Mouse (Mus musculus) G1E (cell line): Measurements from ENCODE around the gene Gm4553.
"Not testable (repeated sequence)": the region's sequence is repeated elsewhere in the genome, so short reads cannot be mapped to it uniquely, and the experiment has no call there.

ENCODE experiments used
- CTCF ChIP-seq: IDR thresholded peaks from 2 replicates; pipeline ENCODE4 v1.5.1; 2012; ENCODE audit warnings: low read depth, low read length, inconsistent platforms, mixed read lengths
- GATA1 ChIP-seq: IDR thresholded peaks from 2 replicates; pipeline ENCODE4 v1.6.1; 2012; ENCODE audit warnings: borderline replicate concordance, low read length, inconsistent platforms, mixed read lengths
- POLR2AphosphoS5 ChIP-seq: IDR thresholded peaks from 2 replicates; pipeline ENCODE4 v1.6.1; 2012; ENCODE audit warnings: low read depth, low read length, inconsistent platforms; ENCODE audit not compliant: insufficient replicate concordance

- TF ChIP-seq CTCF, POLR2AphosphoS5, GATA1: not testable (repeated sequence)
Observed at GRCm38 (mm10) chr7:142120629-142121028, 44.9 kb downstream of the Gm4553 start, which contains the start of gene Gm45618.
